Mouse (Mus musculus): ENCODE measurements around the gene Mier2. TPM values are rescaled to one million over a fixed set of nuclear protein-coding genes. Genes with fewer than 3 reads are reported as not detected.

Gene Mier2
- polyA plus RNA-seq, 2 experiments = 56.5 to 162 TPM

DNA sequence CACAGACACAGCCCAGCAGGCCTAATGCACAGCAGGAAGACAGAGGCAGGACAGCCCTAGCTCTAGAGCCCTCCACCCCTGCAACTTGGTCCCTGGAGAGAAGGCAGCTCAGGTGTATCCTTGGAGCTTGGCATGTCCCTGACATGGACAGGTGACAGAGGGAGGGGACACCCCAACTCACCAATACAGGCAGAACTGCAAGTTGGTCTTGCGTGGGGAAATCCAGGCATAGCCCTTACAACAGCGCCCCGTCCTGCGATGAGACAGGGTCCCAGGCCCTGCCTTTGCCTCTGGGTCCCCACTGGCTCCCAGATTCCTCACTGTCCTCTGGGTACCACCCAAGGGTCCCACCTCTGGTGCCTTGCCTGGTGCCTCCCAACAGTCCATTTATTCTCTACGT lies 30.7 kb upstream of the Mier2 start:
- Histone ChIP-seq H3K9ac (ENCODE audit: low read depth, low read length, severe bottlenecking) (no peak overlapping the region), H3K4me3 (replicated peaks; ENCODE audit: low read length) (no peak overlapping the region), H3K27me3 (ENCODE audit: control insufficient read depth, insufficient read depth, low read length) (no peaks in the 10 kb centered on the region), H3K36me3 (ENCODE audit: control insufficient read depth, insufficient read depth, low read length) (no peaks in the 10 kb centered on the region), H3K4me1 (ENCODE audit: control insufficient read depth, insufficient read depth, low read length) (no peaks in the 10 kb centered on the region), H3K9me3 (ENCODE audit: control insufficient read depth, low read length) (no peaks in the 10 kb centered on the region), H3K4me2 (replicated peaks; ENCODE audit: low read depth, low read length, severe bottlenecking) (no peak overlapping the region), H3K27ac (replicated peaks; ENCODE audit: low read depth, low read length) (no peak overlapping the region)
- 90% methylated on average over 5 of the region's 5 CpGs for WGBS
- TF ChIP-seq POLR2A (IDR thresholded peaks at IDR 0.05; ENCODE audit: borderline replicate concordance, extremely low read depth, insufficient read depth, insufficient read length) = no peak
- no peak for ATAC-seq (ENCODE audit: low FRiP score, low read depth)
- no peak for DNase-seq (ENCODE audit: low spot score)

GRCm38 (mm10) chr10:79585136-79585535 lies 30.1 kb upstream of the Mier2 start:
- Histone ChIP-seq H3K9ac (ENCODE audit: low read depth, low read length, severe bottlenecking) (no peak overlapping the region), H3K9me3 (ENCODE audit: control insufficient read depth, low read length) (no peaks in the 10 kb centered on the region), H3K4me1 (ENCODE audit: control insufficient read depth, insufficient read depth, low read length) (no peaks in the 10 kb centered on the region), H3K4me2 (replicated peaks; ENCODE audit: low read depth, low read length, severe bottlenecking) (no peak overlapping the region), H3K36me3 (ENCODE audit: control insufficient read depth, insufficient read depth, low read length) (no peaks in the 10 kb centered on the region), H3K4me3 (replicated peaks; ENCODE audit: low read length) (no peak overlapping the region), H3K27me3 (ENCODE audit: control insufficient read depth, insufficient read depth, low read length) (no peaks in the 10 kb centered on the region), H3K27ac (replicated peaks; ENCODE audit: low read depth, low read length) (no peak overlapping the region)
- TF ChIP-seq POLR2A (IDR thresholded peaks at IDR 0.05; ENCODE audit: borderline replicate concordance, extremely low read depth, insufficient read depth, insufficient read length) = no peak
- ATAC-seq (ENCODE audit: low FRiP score, low read depth) = no peak
- no peak for DNase-seq (ENCODE audit: low spot score)
- WGBS = 83% methylated on average over 6 of the region's 6 CpGs

DNA sequence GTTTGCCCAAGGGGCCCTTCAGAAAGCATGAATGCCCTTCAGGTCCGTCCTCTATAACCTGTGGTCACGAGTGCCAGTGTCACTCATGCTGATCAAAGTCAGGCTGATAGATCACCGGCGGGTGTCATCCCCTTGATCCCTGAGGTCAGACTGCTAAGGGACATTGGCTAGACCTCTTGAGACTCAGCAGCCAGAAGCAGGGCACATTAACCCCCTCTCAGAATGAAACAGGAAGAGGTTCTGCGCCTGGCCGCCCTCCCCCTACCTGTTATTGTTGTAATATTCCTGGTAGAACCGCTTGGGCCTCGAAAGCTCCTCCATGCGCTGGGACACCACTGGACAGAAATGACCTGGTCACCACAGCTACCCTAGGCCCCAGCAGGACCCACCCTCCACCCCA lies 29.4 kb upstream of the Mier2 start:
- H3K9ac ChIP-seq (ENCODE audit: low read depth, low read length, severe bottlenecking) = no peak overlapping the region
- H3K4me2 ChIP-seq (replicated peaks; ENCODE audit: low read depth, low read length, severe bottlenecking) = no peak overlapping the region
- ATAC-seq (ENCODE audit: low FRiP score, low read depth) (no peak), DNase-seq (ENCODE audit: low spot score) (no peak)
- no peaks in the 10 kb centered on the region for H3K9me3 ChIP-seq (ENCODE audit: control insufficient read depth, low read length)
- H3K4me1 ChIP-seq (ENCODE audit: control insufficient read depth, insufficient read depth, low read length) = no peaks in the 10 kb centered on the region
- WGBS = 81% methylated on average over 9 of the region's 9 CpGs
- no peaks in the 10 kb centered on the region for H3K36me3 ChIP-seq (ENCODE audit: control insufficient read depth, insufficient read depth, low read length)
- no peak overlapping the region for H3K4me3 ChIP-seq (replicated peaks; ENCODE audit: low read length)
- no peak for TF ChIP-seq POLR2A (IDR thresholded peaks at IDR 0.05; ENCODE audit: borderline replicate concordance, extremely low read depth, insufficient read depth, insufficient read length)
- H3K27ac ChIP-seq (replicated peaks; ENCODE audit: low read depth, low read length) = no peak overlapping the region
- H3K27me3 ChIP-seq (ENCODE audit: control insufficient read depth, insufficient read depth, low read length) = no peaks in the 10 kb centered on the region

DNA sequence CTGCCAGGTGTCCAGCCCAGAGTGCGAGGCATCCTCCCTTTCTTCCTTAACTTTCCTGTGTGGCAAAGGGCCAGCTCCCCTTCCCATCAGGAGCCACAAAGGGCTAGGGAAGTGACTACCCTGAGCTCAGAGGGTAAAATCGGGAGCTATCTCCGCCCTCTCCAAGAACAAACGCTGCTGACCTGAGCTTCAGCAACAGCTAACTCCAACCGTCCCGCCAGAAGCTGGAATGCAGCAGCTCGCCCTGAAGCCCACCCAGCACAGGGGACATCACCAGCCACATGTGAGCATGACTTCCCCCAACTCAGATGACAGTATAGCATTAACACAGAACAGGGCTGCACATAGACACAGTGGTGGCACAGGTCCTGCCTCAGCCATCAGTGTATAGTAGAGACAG lies 29.0 kb upstream of the Mier2 start:
- Histone ChIP-seq H3K9ac (ENCODE audit: low read depth, low read length, severe bottlenecking) (no peak overlapping the region), H3K4me3 (replicated peaks; ENCODE audit: low read length) (no peak overlapping the region), H3K4me1 (ENCODE audit: control insufficient read depth, insufficient read depth, low read length) (no peaks in the 10 kb centered on the region), H3K27me3 (ENCODE audit: control insufficient read depth, insufficient read depth, low read length) (no peaks in the 10 kb centered on the region), H3K27ac (replicated peaks; ENCODE audit: low read depth, low read length) (no peak overlapping the region), H3K36me3 (ENCODE audit: control insufficient read depth, insufficient read depth, low read length) (no peaks in the 10 kb centered on the region), H3K9me3 (ENCODE audit: control insufficient read depth, low read length) (no peaks in the 10 kb centered on the region), H3K4me2 (replicated peaks; ENCODE audit: low read depth, low read length, severe bottlenecking) (no peak overlapping the region)
- TF ChIP-seq POLR2A (IDR thresholded peaks at IDR 0.05; ENCODE audit: borderline replicate concordance, extremely low read depth, insufficient read depth, insufficient read length) = no peak
- WGBS = 53% methylated on average over 7 of the region's 7 CpGs
- DNase-seq (ENCODE audit: low spot score) (no peak), ATAC-seq (ENCODE audit: low FRiP score, low read depth) (no peak)

- Histone ChIP-seq H3K36me3 (ENCODE audit: control insufficient read depth, insufficient read depth, low read length) (no peaks in the 10 kb centered on the region), H3K9me3 (ENCODE audit: control insufficient read depth, low read length) (no peaks in the 10 kb centered on the region), H3K4me1 (ENCODE audit: control insufficient read depth, insufficient read depth, low read length) (no peaks in the 10 kb centered on the region), H3K4me2 (replicated peaks; ENCODE audit: low read depth, low read length, severe bottlenecking) (no peak overlapping the region), H3K9ac (ENCODE audit: low read depth, low read length, severe bottlenecking) (no peak overlapping the region), H3K27me3 (ENCODE audit: control insufficient read depth, insufficient read depth, low read length) (no peaks in the 10 kb centered on the region), H3K27ac (replicated peaks; ENCODE audit: low read depth, low read length) (no peak overlapping the region), H3K4me3 (replicated peaks; ENCODE audit: low read length) (no peak overlapping the region)
- no peak for DNase-seq (ENCODE audit: low spot score)
- 87% methylated on average over 8 of the region's 8 CpGs for WGBS
- TF ChIP-seq POLR2A (IDR thresholded peaks at IDR 0.05; ENCODE audit: borderline replicate concordance, extremely low read depth, insufficient read depth, insufficient read length) = no peak
- no peak for ATAC-seq (ENCODE audit: low FRiP score, low read depth)
These were observed 26.5 kb upstream of the Mier2 start for GRCm38 (mm10) chr10:79581501-79581900.

DNA sequence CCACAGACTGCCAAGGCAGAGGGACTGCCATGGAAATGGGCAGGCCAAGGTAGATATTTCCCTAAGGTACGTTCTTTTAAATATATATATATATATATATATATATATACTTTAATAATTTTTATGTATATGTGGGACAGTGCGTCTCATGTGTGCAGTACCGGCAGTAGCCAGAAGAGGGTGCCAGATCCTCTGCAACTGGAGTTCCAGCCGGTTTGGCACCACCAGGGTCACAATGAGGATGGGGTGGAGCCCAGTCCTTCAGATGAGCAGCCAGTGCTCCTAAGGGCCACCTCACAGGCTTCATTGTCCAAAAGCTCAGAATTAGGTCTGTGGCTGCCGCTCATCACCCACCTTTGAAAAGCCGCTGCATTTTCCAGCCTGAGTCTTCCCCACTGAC lies 25.8 kb upstream of the Mier2 start:
- H3K36me3 ChIP-seq (ENCODE audit: control insufficient read depth, insufficient read depth, low read length) = no peaks in the 10 kb centered on the region
- no peak overlapping the region for H3K27ac ChIP-seq (replicated peaks; ENCODE audit: low read depth, low read length)
- no peak overlapping the region for H3K4me3 ChIP-seq (replicated peaks; ENCODE audit: low read length)
- no peak overlapping the region for H3K9ac ChIP-seq (ENCODE audit: low read depth, low read length, severe bottlenecking)
- WGBS = 40% methylated on average over 6 of the region's 6 CpGs
- no peaks in the 10 kb centered on the region for H3K4me1 ChIP-seq (ENCODE audit: control insufficient read depth, insufficient read depth, low read length)
- no peaks in the 10 kb centered on the region for H3K9me3 ChIP-seq (ENCODE audit: control insufficient read depth, low read length)
- DNase-seq (ENCODE audit: low spot score) (no peak), ATAC-seq (ENCODE audit: low FRiP score, low read depth) (no peak)
- TF ChIP-seq POLR2A (IDR thresholded peaks at IDR 0.05; ENCODE audit: borderline replicate concordance, extremely low read depth, insufficient read depth, insufficient read length) = no peak
- H3K4me2 ChIP-seq (replicated peaks; ENCODE audit: low read depth, low read length, severe bottlenecking) = no peak overlapping the region
- no peaks in the 10 kb centered on the region for H3K27me3 ChIP-seq (ENCODE audit: control insufficient read depth, insufficient read depth, low read length)
